Mouse (Mus musculus) MEL (cell line): ENCODE measurements around the gene Myl12a.
"Not testable (repeated sequence)": the region's sequence is repeated elsewhere in the genome, so short reads cannot be mapped to it uniquely, and the experiment has no call there.

Source experiments
- CTCF ChIP-seq, 3 experiments: IDR thresholded peaks in 2 of 3; conservative IDR thresholded peaks in 1 of 3; 2 replicates each; pipeline ENCODE4 v1.5.1; 2011 to 2012; ENCODE audit warnings: low read length in 3 of 3, low read depth in 2 of 3, mild to moderate bottlenecking in 2 of 3, improper control_type of control experiment in 1 of 3, inconsistent platforms in 1 of 3, mixed read lengths in 1 of 3, moderate library complexity in 1 of 3; ENCODE audit not compliant: control insufficient read depth in 1 of 3, insufficient read depth in 1 of 3, poor library complexity in 1 of 3, severe bottlenecking in 1 of 3
- EP300 ChIP-seq, 2 experiments: IDR thresholded peaks; 2 replicates each; pipeline ENCODE4 v1.6.1; 2011; ENCODE audit warnings: improper control_type of control experiment in 2 of 2, low read length in 2 of 2, low read depth in 1 of 2, mild to moderate bottlenecking in 1 of 2
- GATA1 ChIP-seq: IDR thresholded peaks from 2 replicates; pipeline ENCODE4 v1.6.1; 2011; ENCODE audit warnings: low read depth, low read length, improper control_type of control experiment
- KAT2A ChIP-seq: conservative IDR thresholded peaks from 2 replicates; pipeline ENCODE4 v1.6.1; 2012; ENCODE audit warnings: low read depth, low read length, improper control_type of control experiment, inconsistent platforms
- MAZ ChIP-seq: IDR thresholded peaks from 2 replicates; pipeline ENCODE4 v1.6.1; 2012; ENCODE audit warnings: low read depth, mild to moderate bottlenecking, inconsistent platforms, low read length, improper control_type of control experiment
- POLR2A ChIP-seq, 2 experiments: IDR thresholded peaks; 2 replicates each; pipeline ENCODE4 v1.6.1; 2011 to 2012; ENCODE audit warnings: low read length in 2 of 2, mild to moderate bottlenecking in 2 of 2, control low read depth in 1 of 2, improper control_type of control experiment in 1 of 2, low read depth in 1 of 2, moderate library complexity in 1 of 2; ENCODE audit not compliant: control insufficient read depth in 1 of 2, insufficient read depth in 1 of 2, poor library complexity in 1 of 2
- RAD21 ChIP-seq: IDR thresholded peaks from 2 replicates; pipeline ENCODE4 v1.6.1; 2011; ENCODE audit warnings: mild to moderate bottlenecking, low read depth, low read length, improper control_type of control experiment
- UBTF ChIP-seq: IDR thresholded peaks from 2 replicates; pipeline ENCODE4 v1.6.1; 2012; ENCODE audit warnings: low read depth, mild to moderate bottlenecking, inconsistent platforms, low read length, improper control_type of control experiment, moderate library complexity, borderline replicate concordance; ENCODE audit not compliant: insufficient read depth
- ZNF384 ChIP-seq: IDR thresholded peaks from 2 replicates; pipeline ENCODE4 v1.6.1; 2012; ENCODE audit warnings: low read depth, mild to moderate bottlenecking, inconsistent platforms, low read length, improper control_type of control experiment

GRCm38 (mm10) chr17:70974065-70974464, 28.6 kb downstream of the Myl12a start:
- not testable (repeated sequence) for TF ChIP-seq EP300 (IDR thresholded peaks at IDR 0.05; ENCODE audit: low read depth in 1 of 2, low read length in 2 of 2); RAD21; CTCF (IDR thresholded peaks at IDR 0.05 in 2 of 3, conservative IDR thresholded peaks at IDR 0.05 in 1 of 3; ENCODE audit: control insufficient read depth in 1 of 3, insufficient read depth in 1 of 3, low read depth in 2 of 3, low read length in 3 of 3, poor library complexity in 1 of 3, severe bottlenecking in 1 of 3); UBTF; POLR2A (IDR thresholded peaks at IDR 0.05; ENCODE audit: control insufficient read depth in 1 of 2, insufficient read depth in 1 of 2, low read depth in 1 of 2, low read length in 2 of 2, poor library complexity in 1 of 2); KAT2A; ZNF384; GATA1; MAZ
